8 mouse cellular contexts compared by ENCODE assay signal in the genomic region with DNA sequence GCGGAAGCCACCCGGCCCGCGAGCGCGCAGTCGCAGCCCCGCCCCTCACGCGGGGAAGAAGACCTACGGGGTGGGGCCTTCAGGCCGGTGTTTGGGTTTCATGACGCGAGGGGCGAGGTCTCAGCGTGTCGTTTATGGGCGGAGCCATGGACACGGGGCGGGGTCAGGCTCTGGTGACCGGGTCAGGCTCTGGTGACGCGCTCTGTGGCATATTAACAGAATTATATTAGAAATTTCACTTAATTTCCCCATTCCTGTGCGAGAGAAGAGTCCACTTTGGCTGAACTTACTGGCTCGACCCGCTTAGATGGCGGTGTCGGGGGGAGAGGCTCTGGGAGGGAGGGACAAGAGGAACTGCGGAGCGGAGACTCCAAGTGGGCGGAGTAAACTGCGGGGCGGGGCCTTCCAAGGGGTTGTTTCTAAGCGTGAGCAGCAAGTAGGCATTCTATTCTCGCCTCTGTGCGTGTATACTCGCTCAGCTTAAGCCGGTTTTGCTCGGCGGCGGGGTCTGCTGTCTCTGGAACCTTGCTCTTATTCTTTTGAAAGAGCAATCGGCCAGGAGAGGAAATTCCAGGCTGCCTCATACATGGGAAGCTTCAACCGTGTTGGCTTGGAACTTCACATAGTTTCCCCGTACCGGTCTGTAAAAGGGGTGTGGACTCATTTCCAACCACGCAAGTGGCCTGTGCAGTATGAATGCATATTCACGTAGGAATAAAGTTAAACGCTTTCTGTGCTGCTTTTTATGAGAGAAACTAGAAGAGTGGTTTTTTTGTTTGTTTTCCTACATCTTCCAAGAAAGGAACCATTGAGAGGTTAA. TPM values are rescaled to one million over a fixed set of nuclear protein-coding genes. Genes with fewer than 3 reads are reported as not detected.
DNase-seq lines count a peak whose midpoint lies in the region; ATAC-seq and TF ChIP-seq lines count a peak whose summit lies in the region.
"Not testable (repeated sequence)": the region's sequence is repeated elsewhere in the genome, so short reads cannot be mapped to it uniquely, and the experiment has no call there.

No protein-coding gene starts in this region.

- not testable (repeated sequence) for H3K9me3 ChIP-seq in heart, embryonic 10.5 days; intestine, embryonic 15.5 days

- under 1% methylated on average over 16 of the region's 48 CpGs for WGBS in heart, embryonic 10.5 days
- WGBS in intestine, embryonic 15.5 days: under 1% methylated on average over 19 of the region's 48 CpGs

- not testable (repeated sequence) for H3K27me3 ChIP-seq in heart, embryonic 10.5 days (ENCODE audit: insufficient read depth, poor library complexity, severe bottlenecking); intestine, embryonic 15.5 days (replicated peaks)

- ATAC-seq in erythroblast, adult 5-6 weeks (replicated peaks; ENCODE audit: low FRiP score, poor library complexity, severe bottlenecking): peak; percentile 94
- ATAC-seq in intestine, embryonic 15.5 days: peak; percentile 97
- peak; percentile 87 for ATAC-seq in megakaryocyte, adult 5-6 weeks (ENCODE audit: poor library complexity, severe bottlenecking)

- TF ChIP-seq POLR2A in bone marrow macrophage, adult 2 months (IDR thresholded peaks at IDR 0.05; ENCODE audit: borderline replicate concordance, low read depth, low read length): not testable (repeated sequence)

- H3K27ac ChIP-seq in bone marrow macrophage, adult 2 months (ENCODE audit: insufficient read depth, low read depth, low read length): peak overlapping the region; percentile 30
- not testable (repeated sequence) for H3K27ac ChIP-seq in heart, embryonic 10.5 days; intestine, embryonic 15.5 days

- not testable (repeated sequence) for TF ChIP-seq CTCF in bone marrow macrophage, adult 2 months (IDR thresholded peaks at IDR 0.05; ENCODE audit: low read depth, low read length)

- intact Hi-C loops in left cerebral cortex, postnatal 25 days (cut with DNase I): not testable (repeated sequence)

- H3K36me3 ChIP-seq in heart, embryonic 10.5 days; intestine, embryonic 15.5 days: not testable (repeated sequence)

- peak overlapping the region; percentile 54 for H3K4me2 ChIP-seq in intestine, embryonic 15.5 days (replicated peaks)

- not testable (repeated sequence) for H3K4me1 ChIP-seq in bone marrow macrophage, adult 2 months (ENCODE audit: control insufficient read depth, insufficient read depth, low read length); heart, embryonic 10.5 days; intestine, embryonic 15.5 days (replicated peaks)

- peak; percentile 60 for DNase-seq in A20 (ENCODE audit: low read depth, low spot score)
- DNase-seq in heart, embryonic 10.5 days (ENCODE audit: low spot score): peak; percentile 74
- DNase-seq in left cerebral cortex, postnatal 25 days (ENCODE audit: low spot score in 2 of 2): peak; percentile 41 to 43
- DNase-seq in ovary, postnatal 36 days (ENCODE audit: low spot score): peak; percentile 40

- H3K4me3 ChIP-seq in bone marrow macrophage, adult 2 months (ENCODE audit: insufficient read depth, low read length): peak overlapping the region; percentile 56
- H3K4me3 ChIP-seq in heart, embryonic 10.5 days: peak overlapping the region; percentile 47
- peak overlapping the region; percentile 27; the same call in 1 of the 2 replicates for H3K4me3 ChIP-seq in intestine, embryonic 15.5 days (replicated peaks)

- H3K9ac ChIP-seq in intestine, embryonic 15.5 days: not testable (repeated sequence)

RNA-seq across cellular contexts. Expression of a gene that starts 0.4 kb away (rescaled TPM):
- 12.8 and 18.6 TPM in 2 replicates for polyA plus RNA-seq in bone marrow macrophage, adult 2 months (2012; ENCODE audit: insufficient read depth, insufficient read length, missing spikeins)
- 10.2 and 20.2 TPM in 2 replicates for total RNA-seq in erythroblast, adult 5-6 weeks (2015; ENCODE audit: low replicate concordance)
- total RNA-seq in erythroblast, adult 5-6 weeks (2017; ENCODE audit: low replicate concordance): 6.7 and 8.8 TPM in 2 replicates
- 31.0 and 41.8 TPM in 2 replicates for polyA plus RNA-seq in heart, embryonic 10.5 days (2016; fragmentation: Nextera tagmentation; extraction: Ambion mirVana)
- polyA plus RNA-seq in intestine, embryonic 15.5 days (2015; fragmentation: Nextera tagmentation; extraction: Ambion mirVana): 45.7 and 46.3 TPM in 2 replicates
- total RNA-seq in left cerebral cortex, postnatal 25 days (2021): 10 to 100 TPM; 25.8 to 27.7 TPM
- 31.4 and 37.1 TPM in 2 replicates for total RNA-seq in megakaryocyte, adult 5-6 weeks (2015)
- total RNA-seq in megakaryocyte, adult 5-6 weeks (2017): 31.0 and 31.2 TPM in 2 replicates

RNA-seq across cellular contexts. Expression of a gene that starts 9.0 kb away (rescaled TPM):
- polyA plus RNA-seq in bone marrow macrophage, adult 2 months (2012; ENCODE audit: insufficient read depth, insufficient read length, missing spikeins): 414 and 421 TPM in 2 replicates
- 205 and 213 TPM in 2 replicates for total RNA-seq in erythroblast, adult 5-6 weeks (2015; ENCODE audit: low replicate concordance)
- 125 and 190 TPM in 2 replicates for total RNA-seq in erythroblast, adult 5-6 weeks (2017; ENCODE audit: low replicate concordance)
- polyA plus RNA-seq in heart, embryonic 10.5 days (2016; fragmentation: Nextera tagmentation; extraction: Ambion mirVana): 205 and 238 TPM in 2 replicates
- polyA plus RNA-seq in intestine, embryonic 15.5 days (2015; fragmentation: Nextera tagmentation; extraction: Ambion mirVana): 245 and 268 TPM in 2 replicates
- total RNA-seq in left cerebral cortex, postnatal 25 days (2021): 10 to 100 TPM; 41.5 to 49.2 TPM
- 537 and 608 TPM in 2 replicates for total RNA-seq in megakaryocyte, adult 5-6 weeks (2015)
- total RNA-seq in megakaryocyte, adult 5-6 weeks (2017): 516 and 643 TPM in 2 replicates

RNA-seq across cellular contexts. Expression of a gene that starts 12.9 kb away (rescaled TPM):
- 30.2 and 38.5 TPM in 2 replicates for polyA plus RNA-seq in bone marrow macrophage, adult 2 months (2012; ENCODE audit: insufficient read depth, insufficient read length, missing spikeins)
- 6.3 and 16.7 TPM in 2 replicates for total RNA-seq in erythroblast, adult 5-6 weeks (2015; ENCODE audit: low replicate concordance)
- total RNA-seq in erythroblast, adult 5-6 weeks (2017; ENCODE audit: low replicate concordance): 8.5 and 13.5 TPM in 2 replicates
- 46.2 and 47.1 TPM in 2 replicates for polyA plus RNA-seq in heart, embryonic 10.5 days (2016; fragmentation: Nextera tagmentation; extraction: Ambion mirVana)
- polyA plus RNA-seq in intestine, embryonic 15.5 days (2015; fragmentation: Nextera tagmentation; extraction: Ambion mirVana): 38.9 and 42.0 TPM in 2 replicates
- total RNA-seq in left cerebral cortex, postnatal 25 days (2021): 10 to 100 TPM; 31.3 to 32.3 TPM
- total RNA-seq in megakaryocyte, adult 5-6 weeks (2015): 20.1 and 21.4 TPM in 2 replicates
- 28.4 and 46.1 TPM in 2 replicates for total RNA-seq in megakaryocyte, adult 5-6 weeks (2017)

RNA-seq across cellular contexts. Expression of a gene that starts 17.3 kb away (rescaled TPM):
- not detected in 2 replicates for polyA plus RNA-seq in bone marrow macrophage, adult 2 months (2012; ENCODE audit: insufficient read depth, insufficient read length, missing spikeins)
- not detected in 2 replicates for total RNA-seq in erythroblast, adult 5-6 weeks (2015; ENCODE audit: low replicate concordance)
- not detected in 2 replicates for total RNA-seq in erythroblast, adult 5-6 weeks (2017; ENCODE audit: low replicate concordance)
- polyA plus RNA-seq in heart, embryonic 10.5 days (2016; fragmentation: Nextera tagmentation; extraction: Ambion mirVana): 0.10 and 0.16 TPM in 2 replicates
- polyA plus RNA-seq in intestine, embryonic 15.5 days (2015; fragmentation: Nextera tagmentation; extraction: Ambion mirVana): 0.27 and 0.33 TPM in 2 replicates
- total RNA-seq in left cerebral cortex, postnatal 25 days (2021): under 1 TPM in 1 of 2 experiments, not detected in 1; 0.44 TPM
- total RNA-seq in megakaryocyte, adult 5-6 weeks (2015): not detected in 2 replicates
- not detected in 2 replicates for total RNA-seq in megakaryocyte, adult 5-6 weeks (2017)
